Mouse (Mus musculus) MEL (cell line): ENCODE measurements around the gene Elobl.

Experiments used
- CTCF ChIP-seq, 3 experiments: IDR thresholded peaks in 2 of 3; conservative IDR thresholded peaks in 1 of 3; 2 replicates each; pipeline ENCODE4 v1.5.1; 2011 to 2012; ENCODE audit warnings: low read length in 3 of 3, low read depth in 2 of 3, mild to moderate bottlenecking in 2 of 3, improper control_type of control experiment in 1 of 3, inconsistent platforms in 1 of 3, mixed read lengths in 1 of 3, moderate library complexity in 1 of 3; ENCODE audit not compliant: control insufficient read depth in 1 of 3, insufficient read depth in 1 of 3, poor library complexity in 1 of 3, severe bottlenecking in 1 of 3
- EP300 ChIP-seq, 2 experiments: IDR thresholded peaks; 2 replicates each; pipeline ENCODE4 v1.6.1; 2011; ENCODE audit warnings: improper control_type of control experiment in 2 of 2, low read length in 2 of 2, low read depth in 1 of 2, mild to moderate bottlenecking in 1 of 2
- POLR2A ChIP-seq, 2 experiments: IDR thresholded peaks; 2 replicates each; pipeline ENCODE4 v1.6.1; 2011 to 2012; ENCODE audit warnings: low read length in 2 of 2, mild to moderate bottlenecking in 2 of 2, control low read depth in 1 of 2, improper control_type of control experiment in 1 of 2, low read depth in 1 of 2, moderate library complexity in 1 of 2; ENCODE audit not compliant: control insufficient read depth in 1 of 2, insufficient read depth in 1 of 2, poor library complexity in 1 of 2

GRCm38 (mm10) chr11:89006404-89006803 is 39.7 kb upstream of the Elobl start:
- TF ChIP-seq POLR2A (IDR thresholded peaks at IDR 0.05; ENCODE audit: control insufficient read depth in 1 of 2, insufficient read depth in 1 of 2, low read depth in 1 of 2, low read length in 2 of 2, poor library complexity in 1 of 2) = no peak
- TF ChIP-seq EP300 (IDR thresholded peaks at IDR 0.05; ENCODE audit: low read depth in 1 of 2, low read length in 2 of 2) = no peak
- TF ChIP-seq CTCF (IDR thresholded peaks at IDR 0.05 in 2 of 3, conservative IDR thresholded peaks at IDR 0.05 in 1 of 3; ENCODE audit: control insufficient read depth in 1 of 3, insufficient read depth in 1 of 3, low read depth in 2 of 3, low read length in 3 of 3, poor library complexity in 1 of 3, severe bottlenecking in 1 of 3) = no peak
